Comparison of ENCODE assay signal across 14 mouse cellular contexts in genomic region chr8:90463708-90464107, GRCm38 (mm10).
DNase-seq lines count a peak whose midpoint lies in the region; ATAC-seq lines count a peak whose summit lies in the region.
"Had no signal": no experiment of that assay in that cellular context is flagged by ENCODE, and none has a peak within 500 bp of the region (broad histone marks: within the 10 kb centered on the region; RNA-seq: fewer than 3 reads in every experiment).

No protein-coding gene starts in this region.

- no peak overlapping the region for H3K9ac ChIP-seq in midbrain, embryonic 11.5 days (ENCODE audit: low read length)
- H3K9ac ChIP-seq in midbrain, embryonic 16.5 days (ENCODE audit: low read depth, low read length), result no peak overlapping the region
- H3K9ac ChIP-seq: forebrain, embryonic 13.5 days had no signal

- peak; percentile 24 for DNase-seq in heart, adult 11 months
- no peak for DNase-seq in heart, postnatal 25 days (ENCODE audit: low spot score)
- peak; percentile 33 for DNase-seq in midbrain, embryonic 11.5 days (ENCODE audit: low spot score, missing footprints)
- peak; percentile 21 for DNase-seq in large intestine, adult 2 months (ENCODE audit: low read depth, low spot score)
- DNase-seq in thymus, postnatal 14 days, result peak; percentile 62
- DNase-seq in right cerebral cortex, postnatal 4 days, result no peak
- no peak for DNase-seq in gastrocnemius, postnatal 25 days
- DNase-seq: adrenal gland, postnatal 14 days; cerebellum, adult 2 months had no signal

- WGBS in midbrain, embryonic 11.5 days, result 54% methylated on average over 1 of the region's 1 CpGs
- WGBS in midbrain, embryonic 16.5 days, result 86% methylated on average over 1 of the region's 1 CpGs
- WGBS in large intestine, adult 2 months, result 15% methylated on average over 1 of the region's 1 CpGs

- no peak for ATAC-seq in midbrain, embryonic 11.5 days (ENCODE audit: low FRiP score)
- ATAC-seq in midbrain, embryonic 16.5 days, result no peak
- ATAC-seq: forebrain, embryonic 13.5 days had no signal

- H3K27ac ChIP-seq in midbrain, embryonic 11.5 days (ENCODE audit: low read depth, low read length), result no peak overlapping the region
- H3K27ac ChIP-seq in midbrain, embryonic 16.5 days (ENCODE audit: low read length), result no peak overlapping the region
- H3K27ac ChIP-seq: embryonic facial prominence, embryonic 10.5 days; forebrain, embryonic 13.5 days; macrophage had no signal

- H3K36me3 ChIP-seq in midbrain, embryonic 11.5 days (ENCODE audit: control insufficient read depth, insufficient read depth, low read length), result no peaks in the 10 kb centered on the region
- no peaks in the 10 kb centered on the region for H3K36me3 ChIP-seq in midbrain, embryonic 16.5 days (ENCODE audit: control insufficient read depth, insufficient read depth, low read length)
- H3K36me3 ChIP-seq: embryonic facial prominence, embryonic 10.5 days had no signal

- no peaks in the 10 kb centered on the region for H3K4me1 ChIP-seq in midbrain, embryonic 11.5 days (ENCODE audit: control insufficient read depth, insufficient read depth, low read length)
- H3K4me1 ChIP-seq in midbrain, embryonic 16.5 days (ENCODE audit: control insufficient read depth, insufficient read depth, low read length), result no peaks in the 10 kb centered on the region
- H3K4me1 ChIP-seq: embryonic facial prominence, embryonic 10.5 days; forebrain, embryonic 13.5 days had no signal

- H3K27me3 ChIP-seq in midbrain, embryonic 11.5 days (ENCODE audit: control insufficient read depth, insufficient read depth, low read length), result no peaks in the 10 kb centered on the region
- H3K27me3 ChIP-seq in midbrain, embryonic 16.5 days (ENCODE audit: control insufficient read depth, insufficient read depth, low read depth, low read length), result no peaks in the 10 kb centered on the region
- H3K27me3 ChIP-seq: forebrain, embryonic 13.5 days had no signal

- no peak overlapping the region for H3K4me3 ChIP-seq in midbrain, embryonic 11.5 days (ENCODE audit: low read depth, low read length)
- no peak overlapping the region for H3K4me3 ChIP-seq in midbrain, embryonic 16.5 days (ENCODE audit: low read depth, low read length)
- H3K4me3 ChIP-seq: embryonic facial prominence, embryonic 10.5 days; forebrain, embryonic 13.5 days; myocyte had no signal

- intact Hi-C loops in heart, postnatal 25 days (cut with DNase I), result loop anchor here (5.0 kb wide), 1 partner anchor 611 kb away; no protein-coding TSS in a partner anchor

- H3K4me2 ChIP-seq in midbrain, embryonic 11.5 days, result no peak overlapping the region
- H3K4me2 ChIP-seq in midbrain, embryonic 16.5 days (ENCODE audit: low read length), result no peak overlapping the region
- H3K4me2 ChIP-seq: forebrain, embryonic 13.5 days had no signal

- no peaks in the 10 kb centered on the region for H3K9me3 ChIP-seq in midbrain, embryonic 11.5 days (ENCODE audit: control insufficient read depth, low read length)
- no peaks in the 10 kb centered on the region for H3K9me3 ChIP-seq in midbrain, embryonic 16.5 days (replicated peaks; ENCODE audit: control insufficient read depth, low read length, poor library complexity, severe bottlenecking)
- H3K9me3 ChIP-seq: embryonic facial prominence, embryonic 10.5 days; forebrain, embryonic 13.5 days had no signal

Comparison
In these comparisons a context has a peak if more than half of its experiments do, and no peak if none do; other contexts are left out.
1. DNase-seq: peak in heart, adult 11 months (single experiment), midbrain, embryonic 11.5 days (single experiment), large intestine, adult 2 months (single experiment) and thymus, postnatal 14 days (single experiment); none in heart, postnatal 25 days (single experiment), right cerebral cortex, postnatal 4 days (single experiment) and gastrocnemius, postnatal 25 days (single experiment).